Comparison of ENCODE assay signal across 9 mouse cellular contexts in the genomic region with DNA sequence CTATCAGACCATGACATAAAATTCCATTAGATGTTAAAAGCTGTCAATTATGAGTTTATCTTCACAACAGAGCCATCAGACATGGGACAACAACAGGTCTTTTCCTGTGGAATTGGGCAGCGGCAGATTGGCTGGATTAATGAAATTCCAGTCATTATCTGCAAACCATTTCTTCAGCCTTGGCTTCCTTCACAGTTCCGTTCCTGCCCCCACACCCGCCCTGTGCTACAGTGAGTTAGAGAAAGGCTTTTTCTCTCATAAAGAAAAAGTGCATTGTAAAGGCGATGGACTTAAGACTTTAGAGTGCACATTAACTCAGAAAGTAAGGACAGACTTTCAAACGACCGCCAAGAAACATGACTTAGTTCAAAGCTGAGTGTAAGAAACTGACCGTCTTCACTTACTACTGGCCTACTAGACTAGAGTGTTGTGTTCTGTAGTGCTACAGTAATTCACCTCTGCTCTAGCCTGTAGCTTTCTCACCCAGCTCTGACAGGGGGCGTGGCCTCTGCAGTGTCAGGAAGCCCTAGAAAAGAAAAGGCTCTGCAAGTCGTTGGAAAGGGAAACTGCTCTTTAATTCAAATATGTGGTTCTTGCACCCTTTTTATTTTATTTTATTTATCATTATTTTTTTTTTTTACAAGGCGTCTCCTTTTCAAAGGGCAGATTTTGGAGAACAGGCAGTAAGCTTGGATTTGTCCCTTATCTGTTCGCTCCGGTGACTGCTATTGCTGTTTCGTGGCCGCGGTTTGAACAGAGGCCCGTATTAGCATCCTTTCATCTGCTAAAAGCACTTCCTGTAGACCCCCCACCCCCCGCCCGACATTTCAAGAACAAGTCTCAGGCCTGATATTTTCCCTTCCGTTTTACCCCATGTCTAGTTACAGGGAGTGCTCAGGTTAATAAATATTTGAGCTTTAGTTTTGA. TPM values are rescaled to one million over a fixed set of nuclear protein-coding genes. Genes with fewer than 3 reads are reported as not detected.
DNase-seq lines count a peak whose midpoint lies in the region; ATAC-seq and TF ChIP-seq lines count a peak whose summit lies in the region.
"Had no signal": no experiment of that assay in that cellular context is flagged by ENCODE, and none has a peak within 500 bp of the region (broad histone marks: within the 10 kb centered on the region; RNA-seq: fewer than 3 reads in every experiment).

No protein-coding gene starts in this region.

- 38% methylated on average over 19 of the region's 19 CpGs for WGBS in midbrain, embryonic 14.5 days

- H3K4me3 ChIP-seq in gastrocnemius, adult 2 months: peak overlapping the region; percentile 51
- 0 out of 2 replicates have a peak overlapping the region, but pooled peaks have one; percentile 5 for H3K4me3 ChIP-seq in midbrain, embryonic 14.5 days (replicated peaks; ENCODE audit: low read depth, low read length)

- peaks cover 3% of the 10 kb centered on the region; the same call in 1 of the 2 replicates for H3K4me1 ChIP-seq in midbrain, embryonic 14.5 days (ENCODE audit: control insufficient read depth, insufficient read depth, low read length)

- peak; percentile 67 for ATAC-seq in midbrain, embryonic 14.5 days (ENCODE audit: low FRiP score, low TSS enrichment)
- no peak for ATAC-seq in megakaryocyte-erythroid progenitor cell, adult 5-6 weeks (replicated peaks; ENCODE audit: low FRiP score, low TSS enrichment, poor library complexity, severe bottlenecking)

- no peak for TF ChIP-seq CTCF in gastrocnemius, adult 2 months (IDR thresholded peaks at IDR 0.05)

- peak overlapping the region; percentile 43 for H3K4me2 ChIP-seq in midbrain, embryonic 14.5 days (ENCODE audit: low read length)

- no peak for DNase-seq in gastrocnemius, adult 2 months
- no peak for DNase-seq in gastrocnemius, postnatal 14 days
- peak; percentile 3 for DNase-seq in embryo, embryonic 11.5 days (ENCODE audit: low read depth, low spot score)
- DNase-seq in heart, postnatal 10 days: peak; percentile 20 to 29
- DNase-seq in kidney, postnatal 14 days: peak; percentile 46
- peak; percentile 58 for DNase-seq in midbrain, embryonic 14.5 days
- DNase-seq in retina, postnatal 1 day: no peak

- peak overlapping the region; percentile 21; the same call in 1 of the 2 replicates for H3K27ac ChIP-seq in gastrocnemius, adult 2 months
- H3K27ac ChIP-seq in midbrain, embryonic 14.5 days (replicated peaks; ENCODE audit: low read depth, low read length): no peak overlapping the region

- no peaks in the 10 kb centered on the region for H3K9me3 ChIP-seq in midbrain, embryonic 14.5 days (ENCODE audit: control insufficient read depth, low read length)

- intact Hi-C loops in gastrocnemius, adult 2 months (cut with DNase I): no loop called here
- intact Hi-C loops in gastrocnemius, postnatal 14 days (cut with DNase I; ENCODE audit: low total_unique reads): no loop called here
- intact Hi-C loops in heart, postnatal 10 days (cut with DNase I): no loop called here

- no peaks in the 10 kb centered on the region for H3K36me3 ChIP-seq in midbrain, embryonic 14.5 days (ENCODE audit: control insufficient read depth, insufficient read depth, low read length)

- H3K9ac ChIP-seq in midbrain, embryonic 14.5 days (replicated peaks; ENCODE audit: low read length): no peak overlapping the region; the same call in 1 of the 2 replicates

- no peaks in the 10 kb centered on the region for H3K27me3 ChIP-seq in midbrain, embryonic 14.5 days (ENCODE audit: control insufficient read depth, insufficient read depth, low read length)
- H3K27me3 ChIP-seq: CH12.LX had no signal

RNA-seq across cellular contexts. Expression of a gene that starts 33.2 kb away (rescaled TPM):
- total RNA-seq in gastrocnemius, adult 2 months (2021): not detected
- not detected for total RNA-seq in gastrocnemius, postnatal 14 days (2021)
- total RNA-seq in heart, postnatal 10 days (2021): not detected
- polyA plus RNA-seq in midbrain, embryonic 14.5 days (2014; fragmentation: Nextera tagmentation; extraction: Ambion mirVana): not detected in 2 replicates
- total RNA-seq in megakaryocyte-erythroid progenitor cell, adult 5-6 weeks (2014; fragmentation: Nextera tagmentation): not detected in 2 replicates
- total RNA-seq in megakaryocyte-erythroid progenitor cell, adult 5-6 weeks (2017): not detected in 2 replicates
- total RNA-seq: CH12.LX had no signal

Comparison
In these comparisons a context has a peak if more than half of its experiments do, and no peak if none do; other contexts are left out.
1. DNase-seq: peak in embryo, embryonic 11.5 days (single experiment), heart, postnatal 10 days (2 of 2), kidney, postnatal 14 days (single experiment) and midbrain, embryonic 14.5 days (single experiment); none in gastrocnemius, adult 2 months (single experiment), gastrocnemius, postnatal 14 days (single experiment) and retina, postnatal 1 day (single experiment).